Mouse (Mus musculus): ENCODE data around the gene Snta1.

Snta1 gene

GRCm38 (mm10) chr2:154407643-154408445 lies at the start of gene Snta1:
Gene Snta1 (minus strand): TSS chr2:154408099.
- peak; percentile 55 for DNase-seq (ENCODE audit: low read depth, low spot score)

DNA sequence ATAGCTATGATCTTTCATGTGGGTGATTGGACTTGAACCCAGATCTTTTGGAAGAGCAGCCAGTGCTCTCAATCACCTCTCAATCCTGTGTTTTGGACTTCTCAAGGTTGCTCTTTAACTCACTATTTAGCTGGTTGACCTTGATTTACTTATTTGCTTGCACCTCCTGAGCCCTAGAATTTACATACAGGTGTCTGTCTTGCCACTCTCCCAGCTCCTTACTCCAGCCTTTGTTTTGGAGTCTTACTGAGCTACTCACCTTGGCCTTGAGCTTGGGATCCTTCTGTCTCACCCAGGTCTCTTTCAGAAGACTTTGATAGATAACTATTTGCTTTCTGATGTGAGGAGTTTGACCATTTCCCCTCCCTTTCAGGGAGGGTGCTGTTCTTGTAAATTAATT lies 48.7 kb upstream of the Snta1 start:
- DNase-seq (ENCODE audit: low read depth, low spot score) = no peak

DNA sequence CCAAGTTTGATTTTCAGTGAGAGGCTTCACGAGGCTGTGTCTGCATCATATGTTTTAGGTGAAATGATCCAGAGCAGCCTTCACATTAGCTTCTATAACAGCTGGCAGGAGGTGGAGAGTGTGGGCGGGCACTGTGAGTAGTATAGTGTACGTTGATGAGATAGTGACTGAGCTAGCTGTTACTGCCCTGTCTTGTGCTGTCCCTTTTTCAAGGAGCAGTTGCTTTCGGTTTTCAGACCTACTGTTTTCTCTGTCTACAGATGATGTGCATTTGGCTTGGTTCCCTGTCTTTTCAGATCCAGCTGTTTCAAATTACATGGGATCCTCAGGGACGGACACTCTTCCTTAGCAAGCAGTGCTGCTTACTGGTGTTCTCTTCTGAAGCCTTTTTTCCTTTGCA lies 47.9 kb upstream of the Snta1 start:
- no peak for DNase-seq (ENCODE audit: low read depth, low spot score)

DNA sequence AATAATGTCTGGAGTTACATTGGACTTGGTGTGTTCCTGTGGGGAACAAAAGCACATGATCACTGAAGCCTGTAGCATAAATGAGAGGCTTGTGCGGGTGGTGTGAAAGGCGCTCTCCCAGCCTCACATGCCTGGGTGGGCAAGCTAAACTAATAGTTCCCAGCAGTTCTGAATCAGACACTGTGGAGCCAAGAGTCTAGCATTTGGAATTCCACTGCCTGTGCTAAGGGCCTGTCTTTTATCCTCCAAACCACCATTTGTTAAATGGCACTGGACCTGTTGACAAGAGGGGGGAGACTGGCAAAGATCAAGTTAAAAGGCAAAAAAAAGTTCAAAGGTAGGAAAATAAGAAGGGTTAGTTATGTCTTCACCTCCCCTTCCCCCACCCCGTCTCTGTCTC lies 46.7 kb upstream of the Snta1 start:
- DNase-seq (ENCODE audit: low read depth, low spot score) = no peak

GRCm38 (mm10) chr2:154454099-154454498 lies 46.2 kb upstream of the Snta1 start:
- DNase-seq (ENCODE audit: low read depth, low spot score) = no peak

DNA sequence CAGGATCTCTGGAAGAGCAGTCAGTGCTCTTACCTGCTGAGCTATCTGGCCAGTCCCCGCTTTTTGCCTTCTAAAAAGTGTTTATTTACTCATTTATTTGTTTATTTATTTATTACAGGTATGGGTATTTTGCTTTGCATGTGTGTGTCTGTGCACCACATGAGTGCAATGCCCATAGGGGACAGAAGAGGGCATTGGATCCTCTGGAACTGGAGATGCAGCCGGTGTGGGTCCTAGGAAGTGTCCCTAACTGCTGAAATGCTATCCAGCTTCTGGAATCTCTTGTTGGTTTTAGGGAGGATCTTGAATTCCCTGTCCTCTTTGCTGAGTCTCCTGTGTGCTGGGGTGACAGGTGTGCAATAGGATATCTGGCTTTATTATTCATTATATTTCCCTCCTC lies 45.1 kb upstream of the Snta1 start:
- no peak for DNase-seq (ENCODE audit: low read depth, low spot score)

GRCm38 (mm10) chr2:154448633-154449032 lies 40.7 kb upstream of the Snta1 start:
- DNase-seq (ENCODE audit: low read depth, low spot score) = no peak

DNA sequence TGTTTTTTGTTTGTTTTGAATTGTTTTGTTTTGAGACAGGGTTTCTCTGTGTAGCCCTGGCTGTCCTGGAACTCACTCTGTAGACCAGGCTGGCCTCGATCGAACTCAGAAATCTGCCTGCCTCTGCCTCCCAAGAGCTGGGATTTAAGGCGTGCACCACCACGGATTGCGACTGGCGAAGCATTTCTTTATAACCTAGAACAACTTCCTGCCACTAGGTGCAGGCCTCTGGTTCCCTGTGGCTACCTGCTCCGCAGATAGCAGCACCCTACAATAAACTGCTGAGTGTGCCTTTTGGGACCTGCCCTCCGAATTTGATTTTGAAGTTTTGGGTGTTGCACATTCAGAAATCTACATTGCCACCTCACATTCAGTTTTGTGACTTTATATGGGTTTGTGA lies 39.9 kb upstream of the Snta1 start:
- DNase-seq (ENCODE audit: low read depth, low spot score) = no peak

- DNase-seq (ENCODE audit: low read depth, low spot score) = no peak
These were observed 32.6 kb upstream of the Snta1 start for GRCm38 (mm10) chr2:154440453-154440852.

DNA sequence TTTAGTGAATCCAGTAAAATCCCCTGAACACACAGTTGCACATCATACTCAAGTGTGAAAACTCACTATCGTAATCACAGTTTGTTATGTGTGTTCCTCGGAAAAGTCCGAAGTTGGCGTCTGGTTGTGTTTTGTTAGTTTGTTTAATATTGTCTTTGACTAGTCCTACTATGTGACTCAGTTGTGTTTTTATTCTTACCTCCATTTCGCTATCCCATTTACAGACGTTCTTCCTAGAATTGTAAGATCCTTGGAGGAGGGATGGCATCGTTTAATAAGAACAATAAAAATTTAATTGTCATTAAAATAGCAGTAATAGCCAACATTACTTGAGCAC lies 29.3 kb upstream of the Snta1 start:
- DNase-seq (ENCODE audit: low read depth, low spot score) = peak; percentile 8

GRCm38 (mm10) chr2:154436458-154437190 lies 28.7 kb upstream of the Snta1 start, which contains the start of gene Cbfa2t2:
Gene Cbfa2t2 (plus strand): TSS chr2:154436481.
- peak; percentile 42 for DNase-seq (ENCODE audit: low read depth, low spot score)

- peak; percentile 97 for DNase-seq (ENCODE audit: low read depth, low spot score)
These were observed 28.2 kb upstream of the Snta1 start for GRCm38 (mm10) chr2:154436076-154436457.

GRCm38 (mm10) chr2:154434690-154435089 lies 26.8 kb upstream of the Snta1 start:
- no peak for DNase-seq (ENCODE audit: low read depth, low spot score)

GRCm38 (mm10) chr2:154433391-154433790 lies 25.5 kb upstream of the Snta1 start:
- DNase-seq (ENCODE audit: low read depth, low spot score) = no peak

DNA sequence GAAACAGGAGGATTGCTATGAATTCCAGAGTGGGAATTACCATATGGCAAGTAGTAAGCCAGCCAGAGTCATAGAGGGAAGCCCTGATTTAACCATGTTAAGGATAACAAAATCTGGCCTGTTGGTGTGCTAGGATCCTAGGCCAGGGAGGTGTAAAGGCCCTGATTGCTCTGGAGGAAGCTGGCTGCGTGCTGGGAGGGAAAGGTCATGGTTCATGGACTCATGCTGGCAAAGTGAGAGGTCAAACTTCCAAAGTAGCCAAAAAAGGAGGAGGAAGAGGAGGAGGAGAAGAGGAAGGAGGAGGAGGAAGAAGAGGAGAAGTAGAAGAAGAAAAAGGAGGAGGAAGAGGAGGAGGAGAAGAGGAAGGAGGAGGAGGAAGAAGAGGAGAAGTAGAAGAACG lies 24.8 kb upstream of the Snta1 start:
- no peak for DNase-seq (ENCODE audit: low read depth, low spot score)

DNA sequence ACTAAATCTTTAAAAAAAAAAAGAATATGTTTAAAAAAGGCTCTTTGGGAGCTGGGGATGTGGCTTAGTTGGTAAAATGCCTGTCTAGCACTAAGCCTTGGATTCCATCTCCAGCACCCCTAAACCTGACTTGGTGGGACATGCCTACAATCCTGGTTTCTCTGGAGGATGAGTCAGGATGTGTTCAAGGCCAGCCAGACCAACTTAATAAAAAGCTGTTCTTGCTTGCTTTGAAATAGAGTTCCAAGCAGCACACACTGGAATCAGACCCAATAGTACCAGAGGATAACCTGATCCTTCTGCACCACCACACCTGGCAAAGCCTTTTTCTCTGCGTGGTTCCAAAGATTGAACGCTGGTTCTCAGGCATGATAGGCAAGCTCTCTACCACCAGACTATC lies 22.7 kb upstream of the Snta1 start:
- DNase-seq (ENCODE audit: low read depth, low spot score) = no peak

DNA sequence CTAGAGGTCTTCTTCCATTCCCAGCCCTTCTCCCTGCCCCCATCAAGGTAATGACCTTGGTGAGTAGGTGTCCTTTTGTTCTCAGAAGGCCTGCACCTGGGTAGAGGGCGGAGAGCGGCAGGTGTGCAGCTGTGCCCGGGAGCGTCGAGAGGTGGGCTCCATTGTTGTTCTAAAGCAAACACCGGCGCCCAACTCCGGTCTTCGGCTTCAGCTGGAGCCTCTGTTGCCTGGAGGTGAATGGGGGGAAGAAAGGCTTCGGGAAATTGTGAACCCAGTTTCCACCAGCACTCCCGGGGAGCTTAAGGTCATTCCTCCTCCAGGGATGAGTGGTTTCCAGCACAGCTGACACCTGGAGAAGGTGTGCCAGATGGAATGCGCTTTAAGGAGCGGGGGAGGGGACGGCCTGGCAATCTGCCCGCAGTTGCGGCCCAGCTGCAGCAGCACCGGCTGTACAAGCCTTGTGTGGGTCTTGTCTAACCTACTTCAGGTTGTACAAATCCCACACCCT lies 20.0 kb upstream of the Snta1 start:
- no peak for DNase-seq (ENCODE audit: low read depth, low spot score)

DNA sequence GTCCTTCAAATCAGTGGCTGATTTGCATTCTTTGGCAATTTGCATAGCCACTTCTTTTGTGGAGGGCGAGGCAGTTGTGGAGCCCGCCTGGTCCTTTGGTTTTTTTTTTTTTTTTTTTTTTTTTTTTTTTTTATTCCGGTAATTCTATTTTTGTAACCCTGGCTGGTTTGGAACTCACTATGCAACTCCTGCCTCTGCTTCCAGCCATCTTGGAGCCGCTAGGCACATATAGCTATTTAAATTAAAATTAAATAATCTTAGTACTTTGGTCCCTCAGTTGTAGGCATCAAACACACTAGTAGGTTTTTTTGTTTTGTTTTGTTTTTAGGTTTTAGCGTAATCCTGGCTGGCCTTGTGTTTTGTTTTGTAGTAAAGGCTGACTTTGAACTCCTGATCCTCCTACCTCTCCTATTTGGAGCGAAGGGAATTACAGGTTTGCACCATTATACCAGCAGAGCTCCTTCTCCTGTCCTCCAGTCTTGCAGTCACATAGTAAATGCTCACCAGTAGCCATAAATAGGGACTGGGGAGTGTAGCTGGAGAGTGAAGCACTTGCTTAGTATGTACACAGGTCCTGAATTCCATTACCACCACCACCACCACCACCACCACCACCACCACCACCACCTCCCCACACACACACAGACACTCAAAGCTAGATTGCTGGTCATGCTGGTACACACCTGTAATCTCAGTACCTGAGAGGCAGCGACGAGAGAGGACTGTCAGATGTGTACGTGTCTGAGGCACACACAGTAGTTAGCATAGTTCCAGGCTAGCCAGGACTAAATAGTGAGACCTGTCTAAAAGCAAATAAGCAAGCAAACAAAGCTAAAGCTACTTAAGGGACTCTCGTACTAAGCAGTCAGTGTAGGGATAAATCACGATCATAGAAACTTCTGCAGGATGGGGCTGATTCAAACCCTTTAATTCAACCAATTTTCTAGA lies 19.3 kb upstream of the Snta1 start:
- DNase-seq (ENCODE audit: low read depth, low spot score) = no peak

DNA sequence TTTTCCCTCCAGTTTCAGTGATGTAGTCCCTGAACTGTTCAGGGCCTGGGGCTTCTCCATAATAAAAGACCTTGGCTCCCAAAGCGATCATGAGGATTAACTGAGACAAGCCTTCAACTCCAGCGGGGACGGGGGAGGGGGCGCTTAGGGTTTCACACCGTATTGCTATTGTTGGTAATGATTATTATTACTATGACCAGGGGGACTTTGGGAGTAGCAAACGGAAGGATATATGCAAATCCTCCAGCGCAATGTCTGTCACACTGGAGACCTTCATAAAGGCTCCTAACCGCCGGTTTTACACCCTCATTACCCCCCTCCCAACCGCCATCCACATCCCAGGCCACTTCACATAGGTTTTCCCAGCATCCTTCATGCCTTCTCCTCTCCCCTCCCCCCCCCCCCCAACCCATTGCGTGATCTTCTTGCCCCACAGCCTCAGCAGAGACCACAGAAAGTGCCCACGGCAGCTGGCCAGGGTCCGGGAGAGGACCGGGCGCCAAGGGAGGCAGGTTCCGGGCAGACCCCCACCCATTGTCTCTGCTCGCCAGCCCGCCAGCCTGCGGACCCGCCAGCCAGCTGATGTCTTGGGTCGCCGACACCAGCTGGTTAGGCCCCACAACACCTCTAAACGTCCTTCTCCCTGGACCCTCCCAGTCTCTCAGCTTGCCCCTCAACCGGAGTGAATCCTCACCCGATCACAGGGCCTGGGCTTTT lies 18.4 kb upstream of the Snta1 start:
- DNase-seq (ENCODE audit: low read depth, low spot score) = no peak

DNA sequence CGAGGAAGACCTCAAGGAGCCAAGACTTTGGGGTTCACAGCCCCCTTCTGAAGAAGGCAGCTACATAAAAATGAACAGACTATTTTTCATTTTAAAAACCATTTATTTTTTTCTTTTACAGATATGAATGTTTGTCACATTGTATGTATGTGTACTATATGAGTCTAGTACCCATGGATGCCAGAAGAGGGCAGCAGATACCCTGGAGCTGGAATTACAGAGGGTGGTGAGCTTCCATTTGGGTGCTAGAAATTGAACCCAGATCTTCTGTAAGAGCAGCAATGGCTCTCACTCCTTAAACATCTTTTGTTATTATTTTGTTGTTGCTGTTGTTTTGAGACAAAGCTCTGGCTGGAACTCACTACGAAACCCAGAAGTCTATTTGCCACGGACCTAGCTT lies 17.6 kb upstream of the Snta1 start:
- no peak for DNase-seq (ENCODE audit: low read depth, low spot score)

DNA sequence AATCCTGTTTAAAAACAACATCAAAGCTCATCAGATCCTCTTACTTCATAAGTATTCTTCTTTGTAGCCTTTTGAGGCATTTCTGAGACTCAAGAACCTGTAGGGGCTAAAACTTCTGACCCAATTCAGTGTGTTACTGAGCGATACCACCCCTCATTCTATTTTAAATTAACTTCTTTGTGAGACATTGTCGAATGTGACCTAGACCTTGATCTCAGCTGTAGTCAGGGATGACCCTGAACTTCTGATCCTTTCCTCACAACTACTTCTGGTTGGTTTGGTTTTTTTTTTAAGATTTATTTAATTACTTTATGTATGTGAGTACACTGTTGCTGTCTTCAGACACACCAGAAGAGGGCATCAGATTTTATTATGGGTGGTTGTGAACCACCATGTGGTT lies 15.6 kb upstream of the Snta1 start:
- DNase-seq (ENCODE audit: low read depth, low spot score) = no peak
